Mouse (Mus musculus): ENCODE data around the gene Zfp946.

Gene Zfp946

DNA sequence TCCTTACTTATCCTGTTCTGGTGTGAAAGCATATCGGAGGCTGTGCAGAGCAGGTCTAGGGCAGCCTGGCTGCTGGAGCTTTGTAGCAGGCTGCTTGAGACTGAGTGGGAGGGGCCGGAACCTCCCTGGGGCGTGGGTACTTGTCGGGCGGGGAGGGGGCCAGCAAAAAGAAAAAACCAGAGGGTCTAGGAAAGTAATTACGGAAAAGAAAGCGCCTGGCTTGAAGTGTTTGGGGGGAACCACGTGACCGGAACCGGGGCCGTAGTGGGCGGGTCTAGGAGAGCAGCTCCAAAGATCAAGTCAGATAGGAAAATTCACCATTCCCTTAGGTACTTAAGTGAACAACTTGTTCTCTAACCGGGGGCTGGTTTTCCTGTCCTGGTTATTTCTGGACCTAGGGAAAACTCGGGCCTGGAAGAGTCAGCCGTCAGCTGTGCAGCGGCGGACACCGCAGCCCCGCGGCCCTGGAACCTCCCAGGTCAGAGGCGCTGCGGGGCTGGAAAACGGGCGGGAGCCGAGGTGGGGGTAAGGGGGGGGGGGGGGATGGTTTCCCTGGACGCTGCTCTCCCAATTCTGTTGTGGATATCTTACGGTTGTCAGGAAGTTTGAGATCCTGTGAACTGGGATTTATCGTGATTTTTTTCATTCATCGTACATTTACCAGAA lies at the start of gene Zfp946:
TSS of gene Zfp946 (plus strand) at position 271 of the 666 bp plus-strand sequence.
- DNase-seq, result peak; percentile 90

GRCm38 (mm10) chr17:22410756-22411155 lies 13.3 kb upstream of the Zfp946 start:
- peak; percentile 61 for DNase-seq

DNA sequence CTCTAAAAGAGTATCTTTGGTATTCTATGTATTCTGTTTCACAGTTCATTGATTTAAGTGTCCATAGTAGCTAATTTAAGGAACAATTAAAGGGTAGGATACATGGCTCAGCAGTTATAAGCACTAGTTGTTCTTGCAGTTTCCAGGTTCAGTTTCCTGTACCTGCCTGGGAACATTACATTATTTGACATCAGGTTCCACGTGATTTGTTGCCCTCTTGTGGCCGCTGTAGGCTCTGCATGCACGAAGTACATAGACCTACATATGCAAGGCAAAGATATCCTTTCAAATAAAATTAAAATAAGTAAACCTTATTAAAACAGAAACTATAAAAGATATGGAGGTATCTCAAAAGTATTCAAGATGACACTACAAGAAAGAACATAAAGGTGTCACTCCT lies 6.5 kb upstream of the Zfp946 start:
- DNase-seq, result peak; percentile 84

DNA sequence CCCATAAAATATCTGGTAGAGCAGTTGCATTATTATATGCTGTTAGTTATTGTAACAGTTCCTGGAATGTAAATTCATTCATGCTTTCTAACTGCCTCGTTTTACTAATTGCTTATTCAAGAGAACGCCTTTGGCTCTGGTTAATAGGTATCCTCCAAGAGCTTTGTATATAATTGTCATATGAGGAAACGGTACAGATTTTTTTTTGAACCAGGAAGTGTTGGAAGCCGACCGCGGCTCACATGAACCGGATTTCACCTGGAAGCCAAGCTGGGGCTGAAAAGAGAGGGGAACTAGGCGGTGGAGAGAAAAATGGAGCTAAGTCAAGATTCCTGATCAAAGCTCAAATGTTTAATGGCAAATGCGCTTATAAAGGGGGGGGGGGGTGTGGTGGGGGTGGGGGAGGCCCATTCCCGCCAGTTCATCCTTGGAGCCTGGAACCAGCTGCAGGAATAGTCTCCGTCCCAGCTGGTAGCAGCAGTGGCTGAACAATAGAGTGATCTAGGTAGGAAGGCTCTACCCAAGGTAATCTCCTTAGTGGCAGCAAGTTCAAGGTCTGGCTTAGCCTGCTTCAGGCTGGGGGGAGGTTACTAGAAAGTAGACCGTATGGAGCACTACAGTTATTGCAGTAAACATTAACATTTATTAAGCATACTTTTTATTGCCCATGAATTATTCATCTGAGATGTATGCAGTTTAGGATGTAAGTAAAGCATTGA lies 773 bp downstream of the Zfp946 start:
- DNase-seq, result peak; percentile 20

GRCm38 (mm10) chr17:22447684-22448083 lies 23.7 kb downstream of the Zfp946 start:
- no peak for DNase-seq

GRCm38 (mm10) chr17:22497120-22497519 lies 73.1 kb downstream of the Zfp946 start:
- DNase-seq, result no peak
